Mouse (Mus musculus): Measurements from ENCODE around the gene Kcnh2.
A peak's percentile ranks its signal among the peaks of the same experiment; 100 is the strongest.

Kcnh2 gene

DNA sequence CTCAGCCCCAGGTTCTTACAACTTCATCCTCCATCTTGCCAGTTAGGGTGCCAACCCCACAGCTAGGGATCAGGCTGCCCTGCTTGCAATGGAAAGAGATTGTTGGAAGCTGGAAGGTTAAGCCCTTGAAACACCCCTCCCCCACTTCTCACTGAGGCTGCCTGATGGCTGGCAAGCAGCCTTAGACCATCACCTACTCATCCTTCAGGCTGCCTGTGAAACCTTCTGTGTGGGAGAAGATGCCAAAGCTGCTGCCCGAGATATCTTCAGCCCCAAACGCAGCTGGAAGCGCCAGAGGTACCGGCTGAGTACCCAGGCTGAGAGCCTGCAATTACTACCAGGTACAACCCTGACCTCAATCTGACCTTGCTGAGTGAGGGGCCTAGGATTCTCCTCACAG, 28.1 kb upstream of the Kcnh2 start:
- DNase-seq (ENCODE audit: low spot score in 2 of 2) = peak in 1 of 2 experiments; percentile 33

DNA sequence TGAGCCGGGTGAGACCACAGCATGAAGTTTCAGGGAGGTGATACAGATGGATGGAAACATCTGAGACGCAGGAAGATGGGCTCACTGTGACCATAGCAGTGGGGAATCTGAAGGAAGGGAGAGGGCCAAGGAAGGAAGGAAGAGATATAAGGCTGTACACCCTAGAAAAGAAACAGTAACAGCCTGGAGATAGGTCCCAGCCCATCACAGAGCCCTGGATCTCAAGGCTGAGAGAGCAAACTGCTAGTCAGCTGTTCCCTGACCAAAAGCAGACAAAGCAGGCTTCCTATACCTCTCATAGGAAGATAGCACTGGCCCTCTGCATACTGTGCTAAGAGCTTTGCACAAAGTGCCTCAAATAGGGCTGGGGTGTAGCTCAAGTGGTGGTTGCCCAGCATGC, 27.3 kb upstream of the Kcnh2 start:
- no peak for DNase-seq (ENCODE audit: low spot score in 2 of 2)

DNA sequence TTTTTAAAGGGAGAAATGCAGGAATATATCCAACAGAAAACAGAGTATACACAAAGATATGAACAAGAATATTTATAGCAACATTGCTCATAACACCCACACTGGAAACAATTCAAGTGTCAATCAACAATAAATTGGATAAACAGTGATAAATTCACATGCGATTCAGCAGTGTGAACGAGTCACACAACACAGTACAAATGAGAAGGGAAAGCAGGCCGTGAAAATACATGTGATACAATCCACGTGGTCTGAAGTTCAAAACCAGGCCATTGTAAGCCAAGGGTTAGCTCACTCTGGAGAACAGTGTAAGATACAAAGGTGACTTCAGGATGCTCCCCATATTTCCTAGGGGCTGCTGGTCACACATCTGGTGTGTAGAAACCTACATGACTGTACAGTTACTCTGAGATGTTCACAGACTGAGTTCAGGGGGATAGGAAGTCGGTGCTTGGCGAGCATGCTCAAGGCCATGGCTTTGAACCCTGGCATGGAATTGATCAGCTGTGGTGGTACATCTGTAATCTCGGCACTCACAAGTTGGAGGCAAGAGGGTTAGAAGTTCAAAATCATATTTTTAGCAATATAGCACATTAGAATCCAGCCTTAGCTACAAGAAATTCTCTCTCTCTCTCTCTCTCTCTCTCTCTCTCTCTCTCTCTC, 23.4 kb upstream of the Kcnh2 start:
- no peak for DNase-seq (ENCODE audit: low spot score in 2 of 2)

DNA sequence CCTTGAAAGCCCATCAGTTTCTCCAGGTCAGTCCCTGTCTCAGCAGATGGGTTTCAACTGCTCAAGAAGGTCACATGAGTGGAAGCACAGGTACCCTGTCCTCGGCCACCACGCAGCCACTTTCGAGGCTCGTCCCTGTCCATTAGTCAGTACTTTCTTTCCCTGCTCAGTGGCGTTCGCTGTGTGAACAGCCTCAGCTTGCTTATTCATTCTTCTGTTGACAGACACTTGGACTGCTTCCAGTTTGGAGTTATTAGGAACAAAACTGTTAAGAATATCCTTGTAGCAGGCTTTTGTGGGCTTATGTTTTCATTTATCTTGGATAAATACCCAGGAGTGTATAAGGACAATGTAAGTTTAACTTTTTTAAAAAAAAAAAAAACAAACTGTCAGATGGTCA, 22.8 kb upstream of the Kcnh2 start:
- no peak for DNase-seq (ENCODE audit: low spot score in 2 of 2)

DNA sequence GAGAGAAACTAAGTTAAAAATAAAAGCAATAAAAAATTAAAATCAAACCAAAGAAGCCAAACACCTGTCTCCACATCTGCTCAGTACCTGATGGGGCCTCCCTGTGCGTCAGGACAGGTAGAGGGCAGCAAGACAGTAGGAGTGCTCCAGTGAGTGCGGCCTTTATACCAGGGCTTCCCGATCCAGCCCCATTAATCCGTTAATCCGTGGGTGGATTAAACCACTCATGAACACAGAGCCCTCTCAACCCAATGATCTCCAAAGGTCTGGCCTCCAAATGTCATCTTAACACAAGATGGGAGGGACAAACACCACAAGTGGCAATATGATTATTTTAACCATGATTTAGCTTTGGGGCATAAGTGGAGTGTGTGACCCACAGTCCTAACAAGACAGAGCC, 22.4 kb upstream of the Kcnh2 start:
- DNase-seq (ENCODE audit: low spot score in 2 of 2) = no peak

DNA sequence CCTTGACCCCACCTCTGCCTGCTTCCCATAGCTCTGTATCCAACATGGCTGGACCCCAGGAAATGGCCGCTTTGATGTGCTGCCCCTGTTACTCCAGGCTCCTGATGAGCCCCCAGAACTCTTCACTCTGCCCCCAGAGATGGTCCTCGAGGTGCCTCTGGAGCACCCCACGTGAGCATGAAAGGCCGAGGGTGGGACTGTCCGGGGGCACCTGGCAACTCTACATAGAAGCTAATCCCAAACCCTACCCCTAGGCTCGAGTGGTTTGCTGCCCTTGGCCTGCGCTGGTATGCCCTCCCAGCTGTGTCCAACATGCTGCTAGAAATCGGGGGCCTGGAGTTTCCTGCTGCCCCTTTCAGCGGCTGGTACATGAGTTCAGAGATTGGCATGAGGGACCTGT, 18.4 kb upstream of the Kcnh2 start:
- DNase-seq (ENCODE audit: low spot score in 2 of 2) = no peak

DNA sequence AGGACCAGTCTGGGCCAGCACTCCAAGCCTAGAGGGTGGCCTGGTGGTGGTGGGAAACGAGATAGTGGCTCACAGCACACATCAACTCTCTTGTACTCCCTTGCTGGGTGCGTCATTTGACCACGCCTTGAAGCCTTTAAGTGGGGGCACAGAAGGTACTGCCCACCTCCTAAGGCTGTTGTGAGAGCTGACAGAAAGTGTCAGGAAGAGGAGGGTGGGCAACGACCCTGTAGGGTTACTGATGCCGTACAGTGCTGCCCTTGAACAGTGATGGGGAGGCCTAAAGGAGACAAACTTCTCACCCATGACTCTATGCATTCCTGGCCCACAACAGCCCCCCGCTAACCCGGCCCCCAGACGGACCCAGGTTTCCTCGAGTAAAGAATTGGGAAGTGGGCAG, 15.0 kb upstream of the Kcnh2 start:
- no peak for DNase-seq (ENCODE audit: low spot score in 2 of 2)

DNA sequence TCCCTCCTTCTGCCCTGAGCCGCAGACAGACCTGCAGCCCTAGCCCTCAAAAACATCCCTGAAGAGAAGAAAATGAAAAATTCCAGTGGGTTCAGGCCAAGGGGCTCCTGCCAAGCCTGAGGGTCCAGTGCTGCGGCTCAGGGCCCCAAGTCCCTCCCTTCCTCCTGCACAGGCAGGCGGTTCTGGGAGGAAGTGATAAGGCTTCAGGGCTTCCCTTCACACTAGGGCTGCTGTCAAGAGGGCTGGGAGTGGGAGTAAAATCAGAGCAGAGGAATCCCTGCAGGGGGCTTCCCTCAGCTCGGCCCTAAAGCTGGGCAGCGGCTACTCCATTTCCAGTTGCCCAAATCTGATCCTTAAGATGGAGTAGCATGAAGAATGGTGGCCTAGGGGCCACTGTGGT, 14.1 kb upstream of the Kcnh2 start:
- DNase-seq (ENCODE audit: low spot score in 2 of 2) = no peak

DNA sequence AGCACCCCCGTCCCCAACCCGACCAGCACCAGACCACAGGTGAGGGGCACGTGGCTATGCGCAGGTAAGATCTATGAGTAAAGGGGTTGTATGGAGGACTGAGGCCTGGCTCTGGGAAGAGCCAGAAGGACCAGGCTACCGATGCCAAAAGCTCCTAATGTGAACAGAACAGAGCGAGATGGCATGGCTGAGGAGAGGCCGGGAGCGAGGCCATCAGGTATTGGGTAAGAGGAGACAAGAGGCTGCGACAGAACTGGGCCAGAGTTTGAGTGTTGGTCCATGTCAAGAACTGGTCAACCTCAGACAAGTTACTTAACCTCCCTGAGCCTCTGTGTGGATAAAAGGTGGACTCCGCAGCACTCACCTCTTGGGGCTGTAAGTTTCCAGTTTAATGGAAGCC, 13.6 kb upstream of the Kcnh2 start:
- no peak for DNase-seq (ENCODE audit: low spot score in 2 of 2)

DNA sequence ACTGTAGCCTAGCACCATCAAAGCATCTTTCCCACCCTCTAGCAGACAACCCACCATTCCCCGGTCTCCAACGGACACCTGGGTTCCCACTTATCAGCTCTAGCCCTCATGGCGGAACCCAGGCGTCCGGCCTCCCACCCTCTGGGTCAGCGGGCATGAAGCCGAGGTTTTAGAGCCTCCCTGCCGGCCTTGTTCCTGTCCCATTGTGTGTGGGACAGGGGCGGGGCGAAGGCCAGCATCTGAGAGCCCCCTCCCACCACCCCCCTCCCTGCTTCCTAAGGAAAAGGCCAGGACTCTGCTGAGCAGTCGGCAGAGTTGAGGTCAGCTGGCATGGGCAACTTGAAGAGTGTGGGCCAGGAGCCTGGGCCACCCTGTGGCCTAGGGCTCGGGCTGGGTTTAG, 13.1 kb upstream of the Kcnh2 start, which contains the start of gene Nos3:
Nos3 (plus strand) TSS at position 303 of the 400 bp plus-strand sequence.
- no peak for DNase-seq (ENCODE audit: low spot score in 2 of 2)

DNA sequence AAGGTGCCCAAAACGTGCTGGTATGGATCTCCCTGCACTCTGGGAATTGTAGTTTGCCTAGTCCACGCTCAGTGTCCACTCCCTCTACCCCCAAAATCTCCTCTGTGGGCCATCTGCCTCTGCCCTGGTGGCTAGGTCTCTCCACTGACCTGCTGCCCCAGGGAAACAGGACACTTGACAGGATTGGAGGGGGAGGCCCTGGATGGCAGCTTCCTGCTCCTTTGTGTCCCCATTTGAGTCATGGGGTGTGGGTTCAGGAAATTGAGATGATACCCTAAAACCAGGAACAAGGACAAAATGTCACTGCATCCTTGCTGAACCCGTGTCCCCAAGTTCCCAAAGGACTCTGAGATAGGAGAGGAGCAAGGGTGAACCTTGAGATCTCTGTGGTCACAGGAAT, 12.7 kb upstream of the Kcnh2 start:
- no peak for DNase-seq (ENCODE audit: low spot score in 2 of 2)

DNA sequence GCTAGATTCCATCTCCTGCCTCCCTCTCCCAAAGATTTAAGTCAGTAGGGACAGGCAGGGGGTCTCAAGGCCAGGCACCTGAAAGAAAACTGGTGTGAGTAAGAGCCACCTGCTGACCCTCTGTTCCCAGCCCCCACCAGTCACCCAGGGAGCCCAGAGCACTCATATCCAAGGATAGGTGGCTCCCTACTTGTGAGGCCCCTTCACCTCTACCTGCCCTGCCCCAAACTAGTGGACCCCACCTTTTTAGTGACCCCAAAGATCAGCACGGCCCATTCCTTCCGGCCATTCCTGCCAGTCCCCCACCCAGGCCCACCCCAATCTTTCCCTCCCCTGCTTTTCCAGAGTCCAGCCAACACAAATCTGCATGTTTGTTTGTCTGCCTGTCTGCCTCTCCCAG, 12.1 kb upstream of the Kcnh2 start:
- no peak for DNase-seq (ENCODE audit: low spot score in 2 of 2)

DNA sequence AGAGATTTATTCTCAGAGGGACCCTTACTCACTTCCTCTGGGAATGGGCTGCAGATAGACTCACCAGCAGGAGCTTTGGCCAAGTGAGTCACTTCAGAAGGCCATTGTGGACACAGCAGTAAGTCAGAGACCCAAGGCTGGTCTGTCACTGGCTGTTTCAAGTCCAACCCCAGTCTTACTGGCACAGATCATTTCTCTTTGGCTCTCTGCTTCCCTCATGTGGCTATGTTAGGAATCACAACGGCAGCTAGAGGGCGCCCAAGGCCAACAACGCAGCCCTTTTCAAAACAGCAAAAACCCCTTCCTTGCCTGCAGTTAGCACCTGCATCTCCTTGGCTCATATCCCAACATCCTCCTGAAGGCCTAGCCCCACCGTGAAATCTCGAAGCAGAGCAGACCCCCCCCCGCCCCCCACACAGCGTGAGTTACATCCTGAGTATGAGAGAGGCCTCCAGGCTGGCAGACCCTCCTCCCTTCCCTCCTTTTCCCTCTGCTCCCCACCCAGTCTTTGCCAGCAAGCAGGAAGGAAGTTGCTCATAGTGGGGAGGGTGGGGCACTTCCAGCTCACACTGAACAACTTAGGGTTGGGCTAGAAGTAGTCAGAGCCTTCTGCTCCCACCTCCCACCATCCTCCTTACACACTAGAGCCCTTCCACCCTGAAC, 9.5 kb upstream of the Kcnh2 start:
- peak; percentile 87 to 94 for DNase-seq (ENCODE audit: low spot score in 2 of 2)

DNA sequence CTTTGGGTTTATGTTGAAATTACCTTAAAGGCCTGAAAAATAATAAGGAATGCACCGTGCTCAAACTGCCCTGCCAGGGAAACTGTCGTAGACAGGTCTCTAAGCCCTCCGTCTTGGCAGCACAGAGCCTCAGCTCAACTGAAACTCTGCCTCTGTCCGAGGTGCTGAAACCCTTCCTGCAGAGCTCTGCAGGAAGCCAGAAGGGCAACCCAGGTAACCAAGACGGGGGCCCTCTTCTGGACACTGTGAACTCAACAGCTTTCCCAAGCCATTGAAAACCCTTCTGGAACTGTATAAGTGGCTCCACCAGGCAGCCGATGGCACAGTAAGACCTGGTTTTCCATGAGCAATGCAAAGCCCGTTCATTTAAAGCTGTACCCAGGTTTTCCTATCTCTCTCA, 6.1 kb upstream of the Kcnh2 start:
- no peak for DNase-seq (ENCODE audit: low spot score in 2 of 2)

DNA sequence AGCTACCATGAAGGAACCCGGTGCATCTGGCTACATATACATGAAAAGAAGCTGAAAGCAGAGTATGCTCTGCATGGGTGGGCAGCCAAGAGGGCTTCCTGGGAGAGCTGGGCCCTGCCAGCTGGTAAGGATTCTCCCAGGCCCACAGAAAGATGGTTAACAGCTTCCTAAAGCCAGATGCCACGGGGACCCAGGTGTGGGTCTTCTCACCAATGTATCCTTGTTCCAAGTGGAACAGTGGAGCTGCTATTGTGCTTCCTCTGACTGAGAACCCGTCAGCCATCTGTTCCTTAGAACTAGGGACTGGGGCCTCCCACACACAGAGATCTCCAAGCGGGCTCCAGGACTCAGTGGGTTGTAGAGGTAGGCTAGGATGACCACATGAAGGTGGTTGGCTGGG, 5.4 kb upstream of the Kcnh2 start:
- no peak for DNase-seq (ENCODE audit: low spot score in 2 of 2)

DNA sequence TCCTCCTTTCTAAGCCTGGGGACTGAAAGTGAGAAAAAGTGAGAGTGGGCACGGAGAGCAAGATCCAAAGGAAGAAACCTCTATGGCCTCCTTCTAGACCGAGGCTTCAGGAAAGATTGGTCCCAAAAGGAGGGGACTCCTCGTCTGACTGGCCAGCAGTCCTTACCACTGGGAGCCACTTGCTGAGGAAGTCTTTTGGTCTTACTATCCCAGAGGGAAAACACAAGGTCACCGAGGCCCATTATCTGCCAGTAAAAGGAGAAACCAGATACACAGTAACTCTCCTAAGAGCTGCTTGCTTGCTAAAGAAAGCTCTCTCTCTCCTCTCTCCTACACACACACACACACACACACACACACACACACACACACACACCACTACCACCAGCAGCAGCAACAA, 1.9 kb upstream of the Kcnh2 start:
- no peak for DNase-seq (ENCODE audit: low spot score in 2 of 2)

DNA sequence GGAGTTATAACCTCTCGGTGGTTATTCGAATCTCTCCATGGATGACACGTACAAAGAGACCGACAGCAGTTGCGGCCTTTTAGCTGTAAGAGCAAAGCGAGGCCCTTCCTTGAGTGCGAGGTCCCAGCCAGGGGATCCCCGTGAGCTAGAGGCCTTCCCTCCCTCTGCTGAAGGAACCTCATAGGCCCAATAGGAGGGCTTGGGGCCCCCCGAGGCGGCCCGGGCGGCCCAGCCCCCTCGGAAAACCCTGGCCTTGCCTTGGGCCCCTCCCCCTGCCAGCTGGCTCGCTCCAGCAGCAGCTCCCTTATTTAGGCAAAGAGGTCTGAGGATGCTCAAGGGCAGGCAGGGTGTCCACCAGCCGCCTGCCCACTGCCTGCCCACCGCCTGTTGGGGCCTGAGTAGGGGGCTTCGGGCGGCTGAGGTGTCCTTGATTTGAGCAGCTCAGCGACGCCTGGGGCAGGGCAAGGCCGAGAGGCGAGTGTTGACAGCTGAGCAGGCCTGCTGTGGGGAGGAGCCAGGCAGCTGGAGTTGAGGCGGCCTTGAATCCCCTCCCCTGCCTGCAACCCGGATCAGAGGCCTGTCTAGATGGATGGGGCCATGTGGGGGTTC, 951 bp upstream of the Kcnh2 start:
- DNase-seq (ENCODE audit: low spot score in 2 of 2) = no peak

DNA sequence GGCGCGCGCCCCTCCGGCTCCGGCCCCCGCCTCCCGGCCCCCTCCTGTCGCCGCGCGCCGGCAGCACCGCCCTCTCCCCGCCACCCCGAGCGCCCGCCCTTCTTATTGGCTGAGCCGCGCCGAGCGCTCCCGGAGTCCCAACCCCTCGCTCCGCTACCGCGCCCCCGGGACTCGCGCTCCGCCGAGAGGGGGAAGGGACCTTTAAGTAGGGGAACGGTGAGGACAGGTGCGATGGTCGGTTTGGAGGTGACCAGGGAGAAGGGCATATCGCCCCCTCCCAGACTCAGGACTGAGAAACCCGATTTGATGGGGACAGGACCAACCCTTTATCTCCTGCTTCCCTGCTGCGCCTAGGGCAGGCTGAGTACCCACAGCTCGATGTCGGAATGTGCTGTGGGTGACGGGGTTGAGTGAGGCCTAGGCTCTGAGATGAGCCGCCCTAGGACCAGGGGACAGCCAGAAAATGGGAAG, 332 bp upstream of the Kcnh2 start:
- DNase-seq (ENCODE audit: low spot score in 2 of 2) = peak; percentile 83 to 86

DNA sequence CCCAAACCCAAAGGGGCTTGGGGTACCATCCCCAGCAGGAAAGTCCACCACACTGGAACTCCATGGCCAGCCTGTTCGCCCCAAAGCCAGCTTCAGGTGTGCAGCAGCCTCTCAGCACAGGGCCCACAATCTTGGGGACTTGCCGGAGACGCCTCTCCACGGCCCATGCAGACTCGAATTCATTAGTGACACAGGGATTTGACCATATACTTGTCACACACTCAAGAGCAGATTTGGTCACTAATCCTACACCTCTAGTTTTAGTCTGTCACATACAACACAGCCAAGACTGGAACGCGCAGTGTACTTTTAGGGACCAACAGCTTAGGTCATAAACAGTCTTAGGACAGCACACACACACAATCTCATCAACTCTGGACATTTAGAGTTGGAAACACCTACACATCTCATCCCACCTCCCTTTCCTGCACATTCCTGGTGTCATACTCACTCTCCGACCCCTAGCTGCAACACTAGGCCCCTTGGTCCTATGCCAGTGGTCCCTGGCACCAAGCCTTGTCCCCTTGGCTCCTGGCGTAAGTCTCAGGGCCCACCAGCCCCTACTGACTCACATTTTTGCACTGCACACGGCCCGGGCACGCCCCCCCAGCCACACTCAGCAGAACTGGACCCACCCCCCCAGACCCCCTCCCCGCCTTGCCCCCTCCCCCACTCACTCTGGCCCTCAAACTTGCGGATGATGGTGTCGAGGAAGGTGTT, 713 bp downstream of the Kcnh2 start:
- DNase-seq (ENCODE audit: low spot score in 2 of 2) = no peak

DNA sequence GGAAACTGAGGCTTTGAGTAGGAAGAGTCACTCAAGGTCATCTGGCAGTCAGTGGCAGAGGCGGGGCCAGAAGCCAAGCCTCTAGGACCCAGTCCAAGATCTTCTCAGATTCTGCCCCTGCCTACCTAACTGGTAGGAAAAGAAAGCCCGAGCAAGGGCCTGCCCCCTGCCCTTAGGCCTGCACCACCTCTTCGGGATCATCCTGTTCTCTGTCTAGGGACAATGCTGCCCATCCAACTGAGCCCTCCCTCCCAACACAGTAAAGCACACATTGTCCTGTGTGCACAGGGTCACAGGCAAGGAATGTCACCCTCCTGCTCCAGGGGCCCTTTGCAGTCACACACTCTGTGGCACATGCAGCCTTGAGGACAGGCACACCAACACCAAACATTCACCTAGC, 1.3 kb downstream of the Kcnh2 start:
- DNase-seq (ENCODE audit: low spot score in 2 of 2) = no peak

DNA sequence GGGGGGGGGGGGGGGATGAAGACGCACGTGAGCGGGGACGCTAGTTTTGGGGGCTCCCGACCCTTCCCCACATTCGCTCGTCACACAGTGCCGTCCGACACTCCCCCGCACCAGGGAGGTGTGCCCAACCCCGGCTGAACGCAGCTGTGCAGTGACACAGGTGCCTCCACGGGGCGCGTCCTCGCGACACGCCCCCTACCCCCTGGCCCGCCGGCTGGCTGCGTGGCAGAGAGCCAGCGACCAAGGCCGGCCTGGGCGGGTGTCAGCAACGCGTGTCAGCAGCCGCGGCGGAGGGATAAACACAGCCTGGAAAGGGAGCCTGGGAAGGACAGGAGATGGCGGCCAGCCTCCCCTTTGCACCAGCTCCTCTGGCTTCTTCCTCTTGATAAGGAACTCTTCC, 2.9 kb downstream of the Kcnh2 start:
- no peak for DNase-seq (ENCODE audit: low spot score in 2 of 2)

DNA sequence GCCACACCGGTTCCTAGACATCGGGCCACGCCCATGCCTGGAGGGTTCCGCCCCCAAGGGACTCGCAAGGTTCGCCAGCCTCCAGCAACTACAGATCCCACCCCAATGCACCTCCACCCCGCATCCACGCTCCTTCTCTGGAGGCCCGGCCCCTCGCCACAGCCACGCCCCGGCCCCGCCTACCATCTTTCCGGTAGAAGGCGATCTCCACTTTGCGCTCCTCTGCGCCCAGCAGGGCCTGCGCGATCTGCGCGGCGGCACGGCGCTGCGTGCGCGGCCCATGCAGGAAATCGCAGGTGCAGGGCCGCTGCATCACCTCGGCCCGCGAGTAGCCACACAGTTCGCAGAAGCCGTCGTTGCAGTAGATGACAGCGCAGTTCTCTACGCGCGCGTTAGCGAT, 3.3 kb downstream of the Kcnh2 start:
- DNase-seq (ENCODE audit: low spot score in 2 of 2) = peak; percentile 51 to 72

Data from right cerebral cortex, adult 2 months (tissue).